Mouse (Mus musculus): ENCODE data around the gene Nap1l3. TPM values are rescaled to one million over a fixed set of nuclear protein-coding genes. Genes with fewer than 3 reads are reported as not detected.

The Nap1l3 gene
- 74.4 and 85.3 TPM in 2 replicates for polyA plus RNA-seq (2015; fragmentation: Nextera tagmentation; extraction: Ambion mirVana)

DNA sequence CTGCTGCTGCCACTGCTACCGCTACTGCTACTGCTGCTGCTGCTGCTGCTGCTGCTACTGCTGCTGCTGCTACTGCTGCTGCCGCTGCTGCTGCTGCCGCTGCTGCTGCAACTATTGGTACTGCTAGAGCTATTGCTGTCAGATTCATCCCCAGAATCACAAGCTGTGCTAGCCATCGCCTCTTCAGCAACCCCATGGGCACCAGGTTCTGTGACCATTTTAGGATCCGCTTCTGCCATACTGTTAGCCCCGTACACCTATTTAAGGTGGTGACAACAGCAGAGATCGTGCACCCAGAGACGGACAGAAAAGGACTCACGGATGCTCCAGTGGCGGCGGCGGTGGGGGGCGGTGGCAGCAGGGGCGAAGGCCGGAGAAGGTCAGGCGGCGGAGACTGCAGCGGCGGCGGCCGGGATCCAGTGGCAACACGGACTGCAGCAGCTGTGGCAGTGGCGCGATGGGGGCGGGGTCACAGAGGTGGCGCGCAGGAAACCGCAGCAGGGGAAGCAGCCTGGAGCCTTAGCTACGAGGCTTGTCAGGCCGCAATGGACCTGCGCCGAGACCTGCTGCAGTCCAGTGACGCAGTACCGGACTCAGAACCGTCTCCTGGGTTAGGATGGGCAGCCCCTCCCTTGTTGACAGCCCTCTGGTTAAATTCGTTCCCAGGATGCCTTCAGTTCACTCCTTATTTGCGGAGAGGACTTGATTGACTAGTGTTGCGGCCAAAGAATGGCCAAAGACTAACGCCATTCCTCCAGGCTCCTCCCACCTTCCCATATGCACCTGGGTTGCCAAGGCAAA is at the start of gene Nap1l3:
TSS of gene Nap1l3 (minus strand) at position 621 of the 801 bp plus-strand sequence.
- peak within 1 kb of the TSS; percentile 52 for H3K4me2 ChIP-seq
- H3K36me3 ChIP-seq, result no peaks in the 10 kb centered on the region
- no peaks in the 10 kb centered on the region for H3K9me3 ChIP-seq (replicated peaks)
- ATAC-seq (ENCODE audit: low FRiP score), result peak; percentile 99
- no peaks in the 10 kb centered on the region for H3K27me3 ChIP-seq (replicated peaks)
- H3K9ac ChIP-seq (replicated peaks), result peak within 1 kb of the TSS; percentile 62
- no peaks in the 10 kb centered on the region for H3K4me1 ChIP-seq
- peak within 1 kb of the TSS; percentile 55 for H3K4me3 ChIP-seq (replicated peaks)
- 9% methylated on average over 36 of the region's 39 CpGs for WGBS
- peak within 1 kb of the TSS; percentile 86 for H3K27ac ChIP-seq (replicated peaks)

DNA sequence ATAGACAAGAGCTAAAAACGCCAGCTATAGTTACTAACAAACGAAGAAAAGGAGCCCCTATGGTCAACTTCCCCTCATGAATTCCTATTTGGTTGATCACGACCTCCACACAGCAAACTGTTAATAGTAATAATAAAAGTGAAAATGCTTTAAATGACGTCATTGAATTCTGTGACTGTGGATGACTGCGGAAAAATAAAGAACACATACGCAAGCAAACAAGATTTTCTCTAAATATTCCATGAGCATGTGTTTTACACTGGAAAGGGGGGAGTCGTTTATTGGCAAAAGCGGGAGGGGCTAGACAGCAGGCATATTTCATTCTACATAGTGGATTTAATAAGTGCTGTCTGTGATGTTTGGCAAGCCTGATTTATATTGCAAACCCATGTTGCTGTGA is 451 bp upstream of the Nap1l3 start:
- Histone ChIP-seq H3K27ac (replicated peaks) (peak overlapping the region; percentile 86), H3K4me2 (peak overlapping the region; percentile 52), H3K4me3 (replicated peaks) (peak overlapping the region; percentile 55), H3K36me3 (no peaks in the 10 kb centered on the region), H3K9ac (replicated peaks) (no peak overlapping the region), H3K4me1 (no peaks in the 10 kb centered on the region), H3K9me3 (replicated peaks) (no peaks in the 10 kb centered on the region), H3K27me3 (replicated peaks) (no peaks in the 10 kb centered on the region)
- peak; percentile 39 for ATAC-seq (ENCODE audit: low FRiP score)
- 20% methylated on average over 8 of the region's 8 CpGs for WGBS
